29 mouse cellular contexts compared by ENCODE assay signal in the genomic region with DNA sequence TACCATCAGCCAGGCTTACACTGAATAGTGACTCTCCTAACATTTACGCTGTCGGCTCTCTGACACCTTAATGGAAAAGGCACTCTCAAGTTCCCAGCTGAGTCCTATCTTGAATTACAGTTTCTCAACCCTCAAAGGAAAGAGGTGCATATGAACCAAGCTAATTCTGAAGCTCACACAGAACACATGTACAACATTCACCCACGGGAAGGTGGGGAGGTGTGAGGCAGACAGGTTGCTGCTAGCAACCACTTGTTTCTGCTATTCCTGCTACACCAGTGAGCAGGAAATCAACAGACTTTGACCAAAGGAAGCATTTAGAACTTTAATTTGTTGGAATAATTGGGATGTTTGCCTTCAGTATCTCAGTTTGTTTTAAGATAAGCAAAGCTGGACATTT.
DNase-seq lines count a peak whose midpoint lies in the region; ATAC-seq and TF ChIP-seq lines count a peak whose summit lies in the region.
"Had no signal": no experiment of that assay in that cellular context is flagged by ENCODE, and none has a peak within 500 bp of the region (broad histone marks: within the 10 kb centered on the region; RNA-seq: fewer than 3 reads in every experiment).

No protein-coding gene starts in this region.

- TF ChIP-seq POLR2A in liver, adult 2 months (IDR thresholded peaks at IDR 0.05; ENCODE audit: extremely low read depth, insufficient read depth, low read length), result no peak

- 58% methylated on average over 3 of the region's 3 CpGs for WGBS in liver, adult 2 months
- 69% methylated on average over 3 of the region's 3 CpGs for WGBS in liver, postnatal 0 days (ENCODE audit: insufficient replicate concordance)
- WGBS in limb, embryonic 13.5 days, result 48% methylated on average over 3 of the region's 3 CpGs

- no peak overlapping the region for H3K9ac ChIP-seq in liver, adult 2 months (ENCODE audit: low read depth, low read length)
- no peak overlapping the region for H3K9ac ChIP-seq in liver, postnatal 0 days (replicated peaks)
- H3K9ac ChIP-seq in limb, embryonic 13.5 days, result no peak overlapping the region
- H3K9ac ChIP-seq: forebrain, embryonic 15.5 days; hindbrain, embryonic 12.5 days; liver, embryonic 13.5 days; midbrain, embryonic 13.5 days; stomach, embryonic 15.5 days had no signal

- no peaks in the 10 kb centered on the region for H3K9me3 ChIP-seq in liver, postnatal 0 days (ENCODE audit: low read length)
- no peaks in the 10 kb centered on the region for H3K9me3 ChIP-seq in limb, embryonic 13.5 days
- H3K9me3 ChIP-seq: forebrain, embryonic 10.5 days; forebrain, embryonic 15.5 days; hindbrain, embryonic 12.5 days; liver, embryonic 13.5 days; midbrain, embryonic 13.5 days; stomach, embryonic 15.5 days had no signal

- no peaks in the 10 kb centered on the region for H3K27me3 ChIP-seq in liver, adult 2 months (ENCODE audit: control insufficient read depth, insufficient read depth, low read length)
- H3K27me3 ChIP-seq in liver, postnatal 0 days (ENCODE audit: insufficient read depth, low read length), result no peaks in the 10 kb centered on the region
- no peaks in the 10 kb centered on the region for H3K27me3 ChIP-seq in limb, embryonic 13.5 days
- H3K27me3 ChIP-seq: forebrain, embryonic 15.5 days; hindbrain, embryonic 12.5 days; liver, embryonic 13.5 days; midbrain, embryonic 13.5 days; stomach, embryonic 15.5 days had no signal

- H3K4me3 ChIP-seq in liver, adult 2 months (ENCODE audit: insufficient read depth, low read depth, low read length), result no peak overlapping the region
- H3K4me3 ChIP-seq in liver, postnatal 0 days (ENCODE audit: low read depth, low read length), result no peak overlapping the region
- no peak overlapping the region for H3K4me3 ChIP-seq in limb, embryonic 13.5 days
- H3K4me3 ChIP-seq: forebrain, embryonic 10.5 days; forebrain, embryonic 15.5 days; hindbrain, embryonic 12.5 days; layer of hippocampus, adult 2 months; liver, embryonic 13.5 days; midbrain, embryonic 13.5 days; stomach, embryonic 15.5 days had no signal

- H3K79me2 ChIP-seq in liver, adult 2 months (ENCODE audit: control insufficient read depth, insufficient read depth, low read length), result no peaks in the 10 kb centered on the region

- H3K27ac ChIP-seq in liver, adult 2 months (replicated peaks; ENCODE audit: insufficient read depth, low read depth, low read length), result no peak overlapping the region
- no peak overlapping the region for H3K27ac ChIP-seq in liver, postnatal 0 days (ENCODE audit: low read depth)
- H3K27ac ChIP-seq in limb, embryonic 13.5 days, result no peak overlapping the region
- H3K27ac ChIP-seq: forebrain, embryonic 10.5 days; forebrain, embryonic 15.5 days; hindbrain, embryonic 12.5 days; hindbrain, postnatal 0 days; layer of hippocampus, adult 2 months; liver, embryonic 13.5 days; macrophage; midbrain, embryonic 13.5 days; stomach, embryonic 15.5 days had no signal

- no peaks in the 10 kb centered on the region for H3K36me3 ChIP-seq in liver, adult 2 months (ENCODE audit: control insufficient read depth, insufficient read depth, low read length)
- H3K36me3 ChIP-seq in liver, postnatal 0 days (replicated peaks; ENCODE audit: insufficient read depth, low read length), result no peaks in the 10 kb centered on the region
- H3K36me3 ChIP-seq in limb, embryonic 13.5 days, result no peaks in the 10 kb centered on the region
- H3K36me3 ChIP-seq: forebrain, embryonic 10.5 days; forebrain, embryonic 15.5 days; hindbrain, embryonic 12.5 days; liver, embryonic 13.5 days; midbrain, embryonic 13.5 days; stomach, embryonic 15.5 days had no signal

- no peak for TF ChIP-seq CTCF in liver, adult 2 months (IDR thresholded peaks at IDR 0.05; ENCODE audit: low read depth, low read length)
- TF ChIP-seq CTCF in liver, postnatal 0 days (IDR thresholded peaks at IDR 0.05; ENCODE audit: low read depth), result no peak

- no peaks in the 10 kb centered on the region for H3K4me1 ChIP-seq in liver, adult 2 months (ENCODE audit: control insufficient read depth, insufficient read depth, low read length)
- no peaks in the 10 kb centered on the region for H3K4me1 ChIP-seq in liver, postnatal 0 days (ENCODE audit: insufficient read depth)
- peaks cover 26% of the 10 kb centered on the region for H3K4me1 ChIP-seq in limb, embryonic 13.5 days
- H3K4me1 ChIP-seq: liver, embryonic 13.5 days; midbrain, embryonic 13.5 days had no signal

- peak; percentile 41 for DNase-seq in gastrocnemius, adult 18-20 months (ENCODE audit: low spot score)
- no peak for DNase-seq in gastrocnemius, postnatal 4 days (ENCODE audit: low spot score in 2 of 2)
- DNase-seq in liver, adult 2 months (ENCODE audit: extremely low read depth, low read depth, low spot score), result peak; percentile 26
- DNase-seq in liver, postnatal 0 days, result no peak
- no peak for DNase-seq in spleen, postnatal 4 days (ENCODE audit: low spot score in 2 of 2)
- no peak for DNase-seq in urinary bladder, postnatal 25 days (ENCODE audit: low spot score)
- DNase-seq: adrenal gland, postnatal 14 days; cerebellum, adult 18-20 months; cerebellum, postnatal 10 days; gastrocnemius, postnatal 14 days; heart, adult 18-20 months; heart, postnatal 36 days; kidney, adult 18-20 months; kidney, postnatal 36 days; liver, embryonic 13.5 days; lung, adult 2 months; lung, postnatal 10 days; thymus, adult 18-20 months; thymus, postnatal 25 days had no signal

- H3K4me2 ChIP-seq in liver, postnatal 0 days (ENCODE audit: low read depth, low read length), result no peak overlapping the region
- H3K4me2 ChIP-seq in limb, embryonic 13.5 days (replicated peaks), result 0 out of 2 replicates have a peak overlapping the region, but pooled peaks have one; percentile 1
- H3K4me2 ChIP-seq: forebrain, embryonic 15.5 days; heart, embryonic 11.5 days; hindbrain, embryonic 12.5 days; liver, embryonic 13.5 days; midbrain, embryonic 13.5 days; stomach, embryonic 15.5 days had no signal

- TF ChIP-seq EP300 in liver, postnatal 0 days (IDR thresholded peaks at IDR 0.05; ENCODE audit: low read depth), result no peak

- no peak for ATAC-seq in liver, postnatal 0 days
- ATAC-seq in limb, embryonic 13.5 days (ENCODE audit: low FRiP score, low read depth), result peak; percentile 38; the same call in 1 of the 2 replicates
- ATAC-seq: forebrain, embryonic 15.5 days; hindbrain, postnatal 0 days; midbrain, embryonic 13.5 days had no signal

Comparison
In these comparisons a context has a peak if more than half of its experiments do, and no peak if none do; other contexts are left out.
1. DNase-seq: peak in gastrocnemius, adult 18-20 months (single experiment) and liver, adult 2 months (single experiment); none in gastrocnemius, postnatal 4 days (0 of 2), liver, postnatal 0 days (single experiment), spleen, postnatal 4 days (0 of 2) and urinary bladder, postnatal 25 days (single experiment).